Mouse (Mus musculus) left cerebral cortex, adult 6 months (tissue): ENCODE measurements around the gene Obox1. TPM values are rescaled to one million over a fixed set of nuclear protein-coding genes. Genes with fewer than 3 reads are reported as not detected.

Source experiments
- long read RNA-seq, 2 experiments: library from polyadenylated mRNA; unstranded; transcript quantifications; one replicate each; pipeline ENCODE4 v2.0.0; 2019 to 2020
- polyA plus RNA-seq: library from polyadenylated mRNA; unstranded; fragments of <200 nt; fragmentation: Nextera tagmentation; gene quantifications from 2 replicates; pipeline ENCODE4 v1.2.3, GENCODE M21; 2021

Gene Obox1
- not detected in 2 replicates for polyA plus RNA-seq
- long read RNA-seq, experiment 1: 0 reads
- long read RNA-seq, experiment 2: 0 reads

DNA sequence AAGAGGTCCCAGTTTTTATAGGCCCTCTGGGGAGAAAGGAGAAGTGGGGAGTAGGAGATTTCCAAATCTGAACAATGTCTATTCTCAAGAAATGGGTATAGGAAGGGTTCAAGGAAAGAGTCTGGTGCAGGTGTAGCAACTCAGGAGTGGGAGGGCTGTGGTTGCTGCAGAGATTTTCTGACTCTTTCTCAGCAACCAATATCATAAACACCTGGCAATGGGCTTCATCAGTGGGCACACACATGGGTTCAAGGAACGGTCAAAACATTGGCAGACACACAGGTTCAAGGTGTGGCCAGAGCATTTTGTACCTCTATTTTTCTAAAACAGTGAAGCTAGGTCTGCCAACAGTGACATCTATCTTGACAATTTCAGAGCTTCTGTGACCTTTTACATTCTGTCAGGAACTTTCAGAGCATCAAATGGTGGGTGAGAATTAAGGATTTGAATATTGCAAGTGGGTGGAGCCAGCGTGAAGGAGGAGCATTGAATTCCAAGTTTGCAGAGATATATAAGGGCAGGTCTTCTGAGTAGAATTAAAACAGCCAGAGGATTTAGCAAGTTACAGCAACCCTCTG, at the start of gene Obox1, which contains the start of gene Obox2:
Gene Obox1 (plus strand): TSS at position 528 of the 578 bp plus-strand sequence.
Gene Obox2 (plus strand): TSS at position 301 of the 578 bp plus-strand sequence.

Other genes starting within 250 kb of the Obox1 start
- gene Obox2, start 227 bp upstream of the Obox1 start, polyA plus RNA-seq: not detected in 2 replicates